Mouse (Mus musculus) bone marrow macrophage, adult 2 months (primary cell): ENCODE data around the gene Mast2. TPM values are rescaled to one million over a fixed set of nuclear protein-coding genes. Genes with fewer than 3 reads are reported as not detected.

Experiments
- H3K27ac ChIP-seq: 2 replicates; pipeline ENCODE4 v1.5.1; 2012; ENCODE audit warnings: low read depth, low read length; ENCODE audit not compliant: insufficient read depth
- H3K4me1 ChIP-seq: 2 replicates; pipeline ENCODE4 v1.6.1; 2012; ENCODE audit warnings: low read length; ENCODE audit not compliant: control insufficient read depth, insufficient read depth
- H3K4me3 ChIP-seq: 2 replicates; pipeline ENCODE4 v1.5.1; 2012; ENCODE audit warnings: mild to moderate bottlenecking, low read length, moderate library complexity; ENCODE audit not compliant: insufficient read depth
- CTCF ChIP-seq: IDR thresholded peaks from 2 replicates; pipeline ENCODE4 v1.5.1; 2012; ENCODE audit warnings: low read depth, mild to moderate bottlenecking, low read length, moderate library complexity
- POLR2A ChIP-seq: IDR thresholded peaks from 2 replicates; pipeline ENCODE4 v1.6.1; 2012; ENCODE audit warnings: mild to moderate bottlenecking, low read depth, low read length, borderline replicate concordance
- polyA plus RNA-seq: library from polyadenylated mRNA; stranded (reverse); fragments of >200 nt; gene quantifications from 2 replicates; pipeline ENCODE4 v1.2.4, GENCODE M21; 2012; ENCODE audit not compliant: missing spikeins, insufficient read depth, insufficient read length

The Mast2 gene
- polyA plus RNA-seq, 1 experiment: 21.9 TPM

GRCm38 (mm10) chr4:116412993-116413392 lies 51.0 kb downstream of the Mast2 start:
- TF ChIP-seq CTCF (no peak), POLR2A (no peak)
- H3K4me1 ChIP-seq: peaks cover 4% of the 10 kb centered on the region
- H3K27ac ChIP-seq: no peak overlapping the region
- H3K4me3 ChIP-seq: no peak overlapping the region

GRCm38 (mm10) chr4:116411401-116411800 lies 52.6 kb downstream of the Mast2 start:
- no peak for TF ChIP-seq CTCF
- no peak for TF ChIP-seq POLR2A
- peaks cover 7% of the 10 kb centered on the region for H3K4me1 ChIP-seq
- H3K27ac ChIP-seq: no peak overlapping the region
- H3K4me3 ChIP-seq: no peak overlapping the region

GRCm38 (mm10) chr4:116406668-116407067 lies 57.3 kb downstream of the Mast2 start:
- Histone ChIP-seq H3K4me1 (peaks cover 16% of the 10 kb centered on the region), H3K4me3 (no peak overlapping the region), H3K27ac (peak overlapping the region; percentile 43)
- no peak for TF ChIP-seq CTCF
- no peak for TF ChIP-seq POLR2A

GRCm38 (mm10) chr4:116405955-116406351 lies 58.0 kb downstream of the Mast2 start:
- no peak overlapping the region for H3K4me3 ChIP-seq
- H3K4me1 ChIP-seq: peaks cover 16% of the 10 kb centered on the region
- no peak overlapping the region for H3K27ac ChIP-seq
- TF ChIP-seq CTCF: no peak
- TF ChIP-seq POLR2A: no peak

- Histone ChIP-seq H3K4me3 (no peak overlapping the region), H3K4me1 (peaks cover 13% of the 10 kb centered on the region), H3K27ac (no peak overlapping the region)
- TF ChIP-seq POLR2A: no peak
- no peak for TF ChIP-seq CTCF
Observed at GRCm38 (mm10) chr4:116405276-116405954, 58.6 kb downstream of the Mast2 start.

- H3K27ac ChIP-seq: no peak overlapping the region
- H3K4me1 ChIP-seq: peaks cover 13% of the 10 kb centered on the region
- TF ChIP-seq CTCF (no peak), POLR2A (no peak)
- H3K4me3 ChIP-seq: no peak overlapping the region
Observed at GRCm38 (mm10) chr4:116403884-116404283, 60.1 kb downstream of the Mast2 start.

GRCm38 (mm10) chr4:116402708-116403107 lies 61.3 kb downstream of the Mast2 start:
- Histone ChIP-seq H3K4me1 (peaks cover 16% of the 10 kb centered on the region), H3K4me3 (no peak overlapping the region), H3K27ac (no peak overlapping the region)
- TF ChIP-seq POLR2A (no peak), CTCF (no peak)

GRCm38 (mm10) chr4:116398051-116398450 lies 65.9 kb downstream of the Mast2 start:
- Histone ChIP-seq H3K4me3 (no peak overlapping the region), H3K4me1 (peaks cover 7% of the 10 kb centered on the region), H3K27ac (no peak overlapping the region)
- TF ChIP-seq POLR2A (no peak), CTCF (no peak)

GRCm38 (mm10) chr4:116377973-116378667 lies 85.9 kb downstream of the Mast2 start:
- Histone ChIP-seq H3K4me1 (peaks cover 2% of the 10 kb centered on the region), H3K4me3 (no peak overlapping the region), H3K27ac (no peak overlapping the region)
- TF ChIP-seq CTCF (no peak), POLR2A (no peak)

GRCm38 (mm10) chr4:116371676-116372075 lies 92.3 kb downstream of the Mast2 start:
- H3K27ac ChIP-seq: no peak overlapping the region

More at GRCm38 (mm10) chr4:116371676-116372075, 92.3 kb downstream of the Mast2 start:
- no peak overlapping the region for H3K4me3 ChIP-seq
- TF ChIP-seq CTCF: no peak
- no peak for TF ChIP-seq POLR2A
- H3K4me1 ChIP-seq: no peaks in the 10 kb centered on the region
